Mouse (Mus musculus) limb, embryonic 10.5 days (tissue): Measurements from ENCODE around the gene Grid1. TPM values are rescaled to one million over a fixed set of nuclear protein-coding genes. Genes with fewer than 3 reads are reported as not detected.

Source experiments
- DNase-seq: peaks from one replicate; pipeline ENCODE4 v3.0.0-alpha.2; 2017; ENCODE audit warnings: low spot score
- H3K27ac ChIP-seq: fragments of 300-500 bp; sonication (generic); 2 replicates; pipeline ENCODE4 v1.5.1; 2016; ENCODE audit warnings: mild to moderate bottlenecking
- H3K27me3 ChIP-seq: fragments of 300-500 bp; sonication (generic); 2 replicates; pipeline ENCODE4 v1.6.1; 2016; ENCODE audit warnings: low read depth, mild to moderate bottlenecking; ENCODE audit not compliant: poor library complexity, severe bottlenecking
- H3K36me3 ChIP-seq: fragments of 300-500 bp; sonication (generic); 2 replicates; pipeline ENCODE4 v1.6.1; 2016; ENCODE audit warnings: mild to moderate bottlenecking, moderate library complexity
- H3K4me1 ChIP-seq: fragments of 300-500 bp; sonication (generic); 2 replicates; pipeline ENCODE4 v1.6.1; 2016
- H3K4me3 ChIP-seq: fragments of 300-500 bp; sonication (generic); 2 replicates; pipeline ENCODE4 v1.5.1; 2016; ENCODE audit warnings: mild to moderate bottlenecking, moderate library complexity
- H3K9me3 ChIP-seq: fragments of 300-500 bp; sonication (generic); replicated peaks from 2 replicates; pipeline ENCODE4 v1.6.1; 2016; ENCODE audit warnings: mild to moderate bottlenecking
- whole genome bisulfite sequencing: fragments of 180-500 bp; shearing (Covaris S2); methylation state at CpG from one replicate; pipeline ENCODE4 v1.1.7; 2016; 5-methylcytosine and 5-hydroxymethylcytosine counted together
- polyA plus RNA-seq: library from polyadenylated mRNA; unstranded; fragments of >200 nt; fragmentation: Nextera tagmentation; extraction: Ambion mirVana; gene quantifications from 2 replicates; pipeline ENCODE4 v1.2.1, GENCODE M21; 2016

The Grid1 gene
- polyA plus RNA-seq, 1 experiment from 2014 or later, result 0.05 TPM

- Histone ChIP-seq H3K36me3 (no peaks in the 10 kb centered on the region), H3K9me3 (no peaks in the 10 kb centered on the region), H3K27me3 (peaks cover 74% of the 10 kb centered on the region), H3K4me3 (no peak overlapping the region), H3K4me1 (peaks cover 25% of the 10 kb centered on the region), H3K27ac (no peak overlapping the region)
- peak; percentile 58 for DNase-seq
- whole genome bisulfite sequencing, result 31% methylated on average over 3 of the region's 3 CpGs
Observed at GRCm38 (mm10) chr14:34816301-34816700, 3.6 kb upstream of the Grid1 start.

- H3K36me3 ChIP-seq, result no peaks in the 10 kb centered on the region
- peaks cover 34% of the 10 kb centered on the region for H3K4me1 ChIP-seq
- no peak overlapping the region for H3K27ac ChIP-seq
- DNase-seq, result no peak
- H3K9me3 ChIP-seq, result no peaks in the 10 kb centered on the region
- peak overlapping the region; percentile 60; the same call in 1 of the 2 replicates for H3K4me3 ChIP-seq
- WGBS, result 4% methylated on average over 9 of the region's 9 CpGs
- H3K27me3 ChIP-seq, result peaks cover 93% of the 10 kb centered on the region
Observed at GRCm38 (mm10) chr14:34818387-34818980, 1.4 kb upstream of the Grid1 start.

GRCm38 (mm10) chr14:34819121-34819918, 588 bp upstream of the Grid1 start:
- H3K9me3 ChIP-seq, result no peaks in the 10 kb centered on the region
- WGBS, result 2% methylated on average over 76 of the region's 85 CpGs
- peak overlapping the region; percentile 60 for H3K4me3 ChIP-seq
- peaks cover 34% of the 10 kb centered on the region for H3K4me1 ChIP-seq
- peaks cover 98% of the 10 kb centered on the region for H3K27me3 ChIP-seq
- peak overlapping the region; percentile 64 for H3K27ac ChIP-seq
- DNase-seq, result peak; percentile 73
- H3K36me3 ChIP-seq, result no peaks in the 10 kb centered on the region

- H3K27ac ChIP-seq, result no peak overlapping the region
- peak; percentile 55 for DNase-seq
- 2% methylated on average over 12 of the region's 12 CpGs for WGBS
Observed at GRCm38 (mm10) chr14:34820653-34821005, 721 bp downstream of the Grid1 start.

GRCm38 (mm10) chr14:34821131-34821790, 1.4 kb downstream of the Grid1 start:
- no peaks in the 10 kb centered on the region for H3K36me3 ChIP-seq
- H3K4me1 ChIP-seq, result peaks cover 34% of the 10 kb centered on the region
- H3K4me3 ChIP-seq, result peak overlapping the region; percentile 60
- peaks cover 98% of the 10 kb centered on the region for H3K27me3 ChIP-seq
- under 1% methylated on average over 26 of the region's 26 CpGs for WGBS
- no peaks in the 10 kb centered on the region for H3K9me3 ChIP-seq
- no peak overlapping the region for H3K27ac ChIP-seq
- DNase-seq, result peak; percentile 38

More at GRCm38 (mm10) chr14:34820653-34821005, 721 bp downstream of the Grid1 start:
- Histone ChIP-seq H3K9me3 (no peaks in the 10 kb centered on the region), H3K36me3 (no peaks in the 10 kb centered on the region), H3K4me3 (peak overlapping the region; percentile 60), H3K4me1 (peaks cover 34% of the 10 kb centered on the region), H3K27me3 (peaks cover 98% of the 10 kb centered on the region)

GRCm38 (mm10) chr14:34823136-34823535, 3.2 kb downstream of the Grid1 start:
- Histone ChIP-seq H3K9me3 (no peaks in the 10 kb centered on the region), H3K27ac (no peak overlapping the region), H3K36me3 (no peaks in the 10 kb centered on the region), H3K4me3 (peak overlapping the region; percentile 25; the same call in 1 of the 2 replicates), H3K27me3 (peaks cover 80% of the 10 kb centered on the region), H3K4me1 (peaks cover 34% of the 10 kb centered on the region)
- peak; percentile 59 for DNase-seq
- WGBS, result 2% methylated on average over 17 of the region's 17 CpGs

- 86% methylated on average over 3 of the region's 3 CpGs for WGBS
- Histone ChIP-seq H3K27ac (no peak overlapping the region), H3K4me3 (no peak overlapping the region), H3K4me1 (peaks cover 30% of the 10 kb centered on the region), H3K9me3 (no peaks in the 10 kb centered on the region), H3K36me3 (no peaks in the 10 kb centered on the region), H3K27me3 (peaks cover 70% of the 10 kb centered on the region)
- no peak for DNase-seq
Observed at GRCm38 (mm10) chr14:34824186-34824585, 4.3 kb downstream of the Grid1 start.

GRCm38 (mm10) chr14:34825902-34826301, 6.0 kb downstream of the Grid1 start:
- 26% methylated on average over 3 of the region's 3 CpGs for WGBS

GRCm38 (mm10) chr14:34829831-34830230, 9.9 kb downstream of the Grid1 start:
- H3K4me1 ChIP-seq, result no peaks in the 10 kb centered on the region
- H3K9me3 ChIP-seq, result no peaks in the 10 kb centered on the region
- WGBS, result 63% methylated on average over 6 of the region's 6 CpGs
- H3K27ac ChIP-seq, result no peak overlapping the region
- no peaks in the 10 kb centered on the region for H3K36me3 ChIP-seq
- no peak for DNase-seq
- H3K4me3 ChIP-seq, result no peak overlapping the region
- H3K27me3 ChIP-seq, result peaks cover 14% of the 10 kb centered on the region; the same call in 1 of the 2 replicates

More at GRCm38 (mm10) chr14:34825902-34826301, 6.0 kb downstream of the Grid1 start:
- Histone ChIP-seq H3K27me3 (peaks cover 53% of the 10 kb centered on the region), H3K36me3 (no peaks in the 10 kb centered on the region), H3K4me3 (no peak overlapping the region), H3K4me1 (peaks cover 13% of the 10 kb centered on the region), H3K9me3 (no peaks in the 10 kb centered on the region), H3K27ac (no peak overlapping the region)
- no peak for DNase-seq

- Histone ChIP-seq H3K4me3 (no peak overlapping the region), H3K9me3 (no peaks in the 10 kb centered on the region), H3K36me3 (no peaks in the 10 kb centered on the region), H3K4me1 (0 out of 2 replicates have a peak, but pooled peaks cover 3% of the 10 kb centered on the region), H3K27ac (no peak overlapping the region), H3K27me3 (no peaks in the 10 kb centered on the region)
- 84% methylated on average over 3 of the region's 3 CpGs for WGBS
- DNase-seq, result no peak
Observed at GRCm38 (mm10) chr14:34837145-34837544, 17.2 kb downstream of the Grid1 start.

- no peak overlapping the region for H3K4me3 ChIP-seq
- no peak for DNase-seq
- 0 out of 2 replicates have a peak, but pooled peaks cover 3% of the 10 kb centered on the region for H3K4me1 ChIP-seq
- 61% methylated on average over 6 of the region's 6 CpGs for WGBS
- no peak overlapping the region for H3K27ac ChIP-seq
- H3K27me3 ChIP-seq, result no peaks in the 10 kb centered on the region
- H3K36me3 ChIP-seq, result no peaks in the 10 kb centered on the region
- H3K9me3 ChIP-seq, result no peaks in the 10 kb centered on the region
Observed at GRCm38 (mm10) chr14:34838999-34839398, 19.1 kb downstream of the Grid1 start.

- no peak overlapping the region for H3K4me3 ChIP-seq
- no peak overlapping the region for H3K27ac ChIP-seq
- H3K9me3 ChIP-seq, result no peaks in the 10 kb centered on the region
- no peaks in the 10 kb centered on the region for H3K36me3 ChIP-seq
- WGBS, result 87% methylated on average over 4 of the region's 4 CpGs
- H3K27me3 ChIP-seq, result no peaks in the 10 kb centered on the region
- DNase-seq, result no peak
- 0 out of 2 replicates have a peak, but pooled peaks cover 3% of the 10 kb centered on the region for H3K4me1 ChIP-seq
Observed at GRCm38 (mm10) chr14:34839898-34840297, 20.0 kb downstream of the Grid1 start.

GRCm38 (mm10) chr14:34843579-34843978, 23.7 kb downstream of the Grid1 start:
- no peak for DNase-seq
- Histone ChIP-seq H3K36me3 (no peaks in the 10 kb centered on the region), H3K4me1 (0 out of 2 replicates have a peak, but pooled peaks cover 3% of the 10 kb centered on the region), H3K27ac (no peak overlapping the region), H3K4me3 (no peak overlapping the region), H3K27me3 (no peaks in the 10 kb centered on the region), H3K9me3 (no peaks in the 10 kb centered on the region)
- WGBS, result 76% methylated on average over 5 of the region's 5 CpGs
